Mouse (Mus musculus) midbrain, embryonic 13.5 days (tissue): ENCODE results near the gene Gimap3. TPM values are rescaled to one million over a fixed set of nuclear protein-coding genes. Genes with fewer than 3 reads are reported as not detected.

Source experiments
- ATAC-seq: fragments of 200-750 bp; cut with Nextera tagmentation; 2 replicates; pipeline ENCODE4 v1.8.0; 2017; ENCODE audit warnings: mild to moderate bottlenecking, moderate TSS enrichment, moderate library complexity
- H3K27ac ChIP-seq: fragments of 300-500 bp; sonication (generic); 2 replicates; pipeline ENCODE4 v1.5.1; 2015; ENCODE audit warnings: inconsistent platforms, mild to moderate bottlenecking, moderate library complexity
- H3K27me3 ChIP-seq: fragments of 300-500 bp; sonication (generic); 2 replicates; pipeline ENCODE4 v1.6.1; 2015; ENCODE audit warnings: mild to moderate bottlenecking, inconsistent platforms
- H3K36me3 ChIP-seq: fragments of 300-500 bp; sonication (generic); 2 replicates; pipeline ENCODE4 v1.6.1; 2015; ENCODE audit warnings: mild to moderate bottlenecking, inconsistent platforms
- H3K4me1 ChIP-seq: fragments of 300-500 bp; sonication (generic); replicated peaks from 2 replicates; pipeline ENCODE4 v1.6.1; 2015; ENCODE audit warnings: inconsistent platforms
- H3K4me2 ChIP-seq: fragments of 300-500 bp; sonication (generic); replicated peaks from 2 replicates; pipeline ENCODE4 v1.6.1; 2015; ENCODE audit warnings: moderate library complexity, mild to moderate bottlenecking, inconsistent platforms
- H3K4me3 ChIP-seq: fragments of 300-500 bp; sonication (generic); replicated peaks from 2 replicates; pipeline ENCODE4 v1.5.1; 2015; ENCODE audit warnings: mild to moderate bottlenecking, inconsistent platforms
- H3K9ac ChIP-seq: fragments of 300-500 bp; sonication (generic); replicated peaks from 2 replicates; pipeline ENCODE4 v1.6.1; 2015; ENCODE audit warnings: mild to moderate bottlenecking, inconsistent platforms
- H3K9me3 ChIP-seq: fragments of 300-500 bp; sonication (generic); 2 replicates; pipeline ENCODE4 v1.6.1; 2016; ENCODE audit warnings: mild to moderate bottlenecking, inconsistent platforms
- WGBS: fragments of 180-500 bp; shearing (Covaris S2); methylation state at CpG from one replicate; pipeline ENCODE4 v1.1.7; 2015; 5-methylcytosine and 5-hydroxymethylcytosine counted together
- polyA plus RNA-seq: library from polyadenylated mRNA; unstranded; fragments of >200 nt; fragmentation: Nextera tagmentation; extraction: Ambion mirVana; gene quantifications from 2 replicates; pipeline ENCODE4 v1.2.1, GENCODE M21; 2015

The Gimap3 gene
- polyA plus RNA-seq, 1 experiment from 2014 or later: not detected

- ATAC-seq: no peak
- Histone ChIP-seq H3K27me3 (peaks cover 30% of the 10 kb centered on the region), H3K4me2 (no peak overlapping the region), H3K4me1 (peaks cover 9% of the 10 kb centered on the region), H3K9me3 (no peaks in the 10 kb centered on the region), H3K4me3 (no peak overlapping the region), H3K27ac (no peak overlapping the region), H3K36me3 (no peaks in the 10 kb centered on the region), H3K9ac (no peak overlapping the region)
- 31% methylated on average over 3 of the region's 3 CpGs for WGBS
These were observed 29.4 kb downstream of the Gimap3 start for GRCm38 (mm10) chr6:48741273-48741672.

DNA sequence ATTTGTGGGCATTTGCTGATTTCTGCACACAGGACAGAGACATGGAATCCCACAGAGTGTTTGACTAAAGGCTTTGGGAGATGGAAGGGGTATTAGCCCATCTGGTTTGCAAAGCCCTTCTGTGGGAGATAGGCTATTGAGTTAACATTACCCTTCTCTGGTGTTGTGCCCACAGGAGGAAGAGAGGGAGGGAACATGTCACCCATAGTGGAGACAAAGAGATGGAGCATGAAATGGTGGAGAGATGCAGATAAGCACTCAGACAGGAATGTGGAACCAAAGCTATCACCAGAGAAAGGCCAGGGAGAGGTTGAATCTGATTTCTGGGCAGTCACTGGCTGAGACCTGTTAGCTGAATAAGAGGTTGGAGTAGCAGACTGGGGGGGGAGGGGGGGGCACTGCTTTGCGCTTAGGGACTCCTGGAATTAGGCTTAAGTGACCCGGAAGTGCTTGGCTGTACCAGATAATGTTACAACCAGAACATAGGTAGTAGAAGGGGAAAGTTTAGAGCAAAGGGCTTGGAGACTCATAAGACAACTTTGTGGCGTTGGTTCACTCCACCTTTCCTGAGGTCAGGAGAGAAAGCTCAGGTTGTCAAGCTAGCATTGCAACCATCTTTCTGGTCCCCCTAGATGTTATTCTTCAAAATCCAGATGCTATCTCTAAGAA lies 30.0 kb downstream of the Gimap3 start:
- Histone ChIP-seq H3K9me3 (no peaks in the 10 kb centered on the region), H3K9ac (no peak overlapping the region), H3K4me3 (no peak overlapping the region), H3K4me1 (peaks cover 9% of the 10 kb centered on the region), H3K36me3 (no peaks in the 10 kb centered on the region), H3K4me2 (no peak overlapping the region), H3K27ac (no peak overlapping the region), H3K27me3 (peaks cover 30% of the 10 kb centered on the region)
- no peak for ATAC-seq
- 77% methylated on average over 3 of the region's 3 CpGs for WGBS

- H3K4me3 ChIP-seq: no peak overlapping the region
- 89% methylated on average over 3 of the region's 3 CpGs for WGBS
- H3K27me3 ChIP-seq: peaks cover 30% of the 10 kb centered on the region
- no peak overlapping the region for H3K4me2 ChIP-seq
- no peak for ATAC-seq
- H3K27ac ChIP-seq: no peak overlapping the region
- H3K36me3 ChIP-seq: no peaks in the 10 kb centered on the region
- peaks cover 9% of the 10 kb centered on the region for H3K4me1 ChIP-seq
- no peak overlapping the region for H3K9ac ChIP-seq
- H3K9me3 ChIP-seq: no peaks in the 10 kb centered on the region
These were observed 30.9 kb downstream of the Gimap3 start for GRCm38 (mm10) chr6:48739780-48740055.

DNA sequence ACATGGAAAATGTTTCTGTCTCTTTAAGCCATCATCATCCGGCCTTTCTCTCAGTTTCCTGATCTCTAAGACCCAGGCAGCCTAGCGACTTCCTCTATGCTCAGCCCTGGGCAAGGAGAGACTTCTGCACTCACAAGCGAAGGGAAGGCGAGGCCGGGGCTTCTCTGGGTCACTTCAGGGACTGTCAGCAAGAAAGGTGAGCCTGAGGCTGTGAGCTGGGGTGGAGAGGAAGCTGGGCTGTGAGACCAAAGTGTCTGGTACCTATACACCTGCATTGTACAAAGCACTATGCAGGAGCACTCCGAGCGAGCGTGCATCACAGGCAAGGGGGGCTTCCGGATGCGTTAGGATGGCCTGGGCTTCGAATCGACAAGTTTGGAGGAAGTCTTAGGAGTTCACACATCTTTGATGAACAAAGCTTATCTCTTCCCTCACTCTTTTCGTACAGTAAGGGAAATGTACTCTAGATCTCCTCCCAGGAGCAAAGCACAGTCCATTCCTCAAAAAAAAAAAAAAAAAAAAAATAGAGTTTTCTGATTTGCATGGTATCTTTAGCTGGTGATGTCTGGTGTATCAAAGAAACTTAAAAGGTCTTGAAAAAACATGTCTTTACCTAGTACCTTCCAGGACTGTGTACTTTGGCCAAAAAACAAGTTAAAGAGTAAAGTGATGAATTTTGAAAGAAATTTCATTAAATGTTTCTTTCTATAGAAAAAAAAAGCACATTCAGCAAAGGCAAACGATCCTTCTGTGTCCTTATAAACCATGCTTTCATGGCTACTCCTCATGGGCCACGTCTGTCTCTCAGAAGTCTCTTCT lies 31.5 kb downstream of the Gimap3 start, which contains the start of gene Gimap1:
TSS of gene Gimap1 (plus strand) at position 94 of the 819 bp plus-strand sequence.
- H3K27ac ChIP-seq: no peak within 1 kb of the TSS
- peaks cover 29% of the 10 kb centered on the region for H3K27me3 ChIP-seq
- H3K4me1 ChIP-seq: peaks cover 9% of the 10 kb centered on the region
- no peak within 1 kb of the TSS for H3K9ac ChIP-seq
- H3K36me3 ChIP-seq: no peaks in the 10 kb centered on the region
- no peaks in the 10 kb centered on the region for H3K9me3 ChIP-seq
- 86% methylated on average over 15 of the region's 15 CpGs for WGBS
- ATAC-seq: no peak
- no peak within 1 kb of the TSS for H3K4me3 ChIP-seq
- no peak within 1 kb of the TSS for H3K4me2 ChIP-seq

- peaks cover 5% of the 10 kb centered on the region for H3K4me1 ChIP-seq
- H3K9me3 ChIP-seq: no peaks in the 10 kb centered on the region
- H3K9ac ChIP-seq: no peak overlapping the region
- no peak for ATAC-seq
- H3K36me3 ChIP-seq: no peaks in the 10 kb centered on the region
- no peak overlapping the region for H3K27ac ChIP-seq
- no peak overlapping the region for H3K4me3 ChIP-seq
- 91% methylated on average over 5 of the region's 5 CpGs for WGBS
- no peak overlapping the region for H3K4me2 ChIP-seq
- peaks cover 19% of the 10 kb centered on the region for H3K27me3 ChIP-seq
These were observed 33.0 kb downstream of the Gimap3 start for GRCm38 (mm10) chr6:48737688-48738087.

DNA sequence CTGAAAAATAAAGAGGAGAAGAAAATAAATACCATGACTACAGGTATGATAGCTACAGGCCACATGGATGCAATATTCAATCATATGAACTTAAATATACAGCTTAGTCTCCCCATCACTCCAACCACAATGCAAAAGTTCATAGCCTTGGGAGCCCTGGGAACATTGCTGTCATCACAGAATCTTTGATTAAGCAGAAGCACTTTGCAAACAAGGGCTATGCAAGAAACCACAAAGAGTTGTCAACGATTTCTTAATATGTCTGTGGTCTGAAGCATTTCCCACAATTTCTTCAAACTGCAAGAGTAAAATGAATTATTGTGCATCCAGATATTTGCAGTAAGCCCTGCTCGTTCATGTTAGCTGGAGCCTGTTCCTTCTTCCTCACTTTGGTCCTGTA lies 33.6 kb downstream of the Gimap3 start:
- no peaks in the 10 kb centered on the region for H3K9me3 ChIP-seq
- 78% methylated on average over 2 of the region's 2 CpGs for WGBS
- no peak overlapping the region for H3K9ac ChIP-seq
- H3K36me3 ChIP-seq: no peaks in the 10 kb centered on the region
- H3K27ac ChIP-seq: no peak overlapping the region
- H3K4me2 ChIP-seq: no peak overlapping the region
- H3K4me3 ChIP-seq: no peak overlapping the region
- ATAC-seq: no peak
- H3K27me3 ChIP-seq: peaks cover 12% of the 10 kb centered on the region
- H3K4me1 ChIP-seq: no peaks in the 10 kb centered on the region

GRCm38 (mm10) chr6:48733660-48734059 lies 37.0 kb downstream of the Gimap3 start:
- WGBS: 80% methylated on average over 1 of the region's 1 CpGs

DNA sequence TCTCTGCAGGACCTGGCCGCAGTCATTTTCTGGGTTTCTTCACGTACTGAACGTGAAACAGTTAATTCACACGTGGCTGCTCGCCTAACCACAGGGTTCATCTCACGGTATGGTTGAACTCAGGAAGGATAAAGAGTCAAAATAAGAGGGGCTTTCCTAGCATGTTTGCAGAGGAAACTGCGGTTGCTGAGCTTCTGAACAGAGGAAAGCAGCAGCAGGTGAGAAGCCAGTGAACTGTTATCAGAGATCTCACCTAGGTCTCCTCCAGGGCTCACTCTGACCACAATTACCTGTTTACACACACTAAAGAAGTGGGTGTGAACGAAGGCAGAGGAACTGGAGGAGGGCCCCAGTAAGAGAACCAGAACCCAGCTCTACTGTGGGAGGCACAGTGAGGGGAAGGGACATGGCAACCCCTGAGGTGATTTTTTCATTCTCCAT lies 37.8 kb downstream of the Gimap3 start:
- no peak overlapping the region for H3K9ac ChIP-seq
- no peak overlapping the region for H3K4me2 ChIP-seq
- no peak overlapping the region for H3K4me3 ChIP-seq
- no peak for ATAC-seq
- no peaks in the 10 kb centered on the region for H3K36me3 ChIP-seq
- WGBS: 66% methylated on average over 8 of the region's 8 CpGs
- no peaks in the 10 kb centered on the region for H3K27me3 ChIP-seq
- H3K9me3 ChIP-seq: no peaks in the 10 kb centered on the region
- no peak overlapping the region for H3K27ac ChIP-seq
- no peaks in the 10 kb centered on the region for H3K4me1 ChIP-seq

More at GRCm38 (mm10) chr6:48733660-48734059, 37.0 kb downstream of the Gimap3 start:
- no peak for ATAC-seq
- no peak overlapping the region for H3K9ac ChIP-seq
- no peaks in the 10 kb centered on the region for H3K4me1 ChIP-seq
- H3K27ac ChIP-seq: no peak overlapping the region
- no peak overlapping the region for H3K4me2 ChIP-seq
- H3K9me3 ChIP-seq: no peaks in the 10 kb centered on the region
- no peaks in the 10 kb centered on the region for H3K36me3 ChIP-seq
- H3K27me3 ChIP-seq: no peaks in the 10 kb centered on the region
- no peak overlapping the region for H3K4me3 ChIP-seq

GRCm38 (mm10) chr6:48727761-48728160 lies 42.9 kb downstream of the Gimap3 start:
- Histone ChIP-seq H3K27me3 (no peaks in the 10 kb centered on the region), H3K27ac (no peak overlapping the region), H3K4me3 (no peak overlapping the region), H3K4me1 (peaks cover 7% of the 10 kb centered on the region; the same call in 1 of the 2 replicates), H3K36me3 (no peaks in the 10 kb centered on the region), H3K4me2 (no peak overlapping the region), H3K9me3 (no peaks in the 10 kb centered on the region), H3K9ac (no peak overlapping the region)
- WGBS: 91% methylated on average over 5 of the region's 5 CpGs
- no peak for ATAC-seq

- H3K9ac ChIP-seq: no peak overlapping the region
- no peaks in the 10 kb centered on the region for H3K36me3 ChIP-seq
- H3K4me1 ChIP-seq: peaks cover 7% of the 10 kb centered on the region; the same call in 1 of the 2 replicates
- H3K4me2 ChIP-seq: no peak overlapping the region
- whole genome bisulfite sequencing: 0% methylated on average over 1 of the region's 1 CpGs
- H3K27ac ChIP-seq: no peak overlapping the region
- no peak for ATAC-seq
- no peaks in the 10 kb centered on the region for H3K27me3 ChIP-seq
- H3K9me3 ChIP-seq: no peaks in the 10 kb centered on the region
- no peak overlapping the region for H3K4me3 ChIP-seq
These were observed 45.2 kb downstream of the Gimap3 start for GRCm38 (mm10) chr6:48725476-48725875.

GRCm38 (mm10) chr6:48723468-48723867 lies 47.2 kb downstream of the Gimap3 start:
- Histone ChIP-seq H3K9me3 (no peaks in the 10 kb centered on the region), H3K36me3 (no peaks in the 10 kb centered on the region), H3K9ac (no peak overlapping the region), H3K4me2 (no peak overlapping the region), H3K4me3 (no peak overlapping the region), H3K4me1 (peaks cover 7% of the 10 kb centered on the region; the same call in 1 of the 2 replicates), H3K27ac (no peak overlapping the region), H3K27me3 (no peaks in the 10 kb centered on the region)
- 89% methylated on average over 8 of the region's 8 CpGs for WGBS
- no peak for ATAC-seq

DNA sequence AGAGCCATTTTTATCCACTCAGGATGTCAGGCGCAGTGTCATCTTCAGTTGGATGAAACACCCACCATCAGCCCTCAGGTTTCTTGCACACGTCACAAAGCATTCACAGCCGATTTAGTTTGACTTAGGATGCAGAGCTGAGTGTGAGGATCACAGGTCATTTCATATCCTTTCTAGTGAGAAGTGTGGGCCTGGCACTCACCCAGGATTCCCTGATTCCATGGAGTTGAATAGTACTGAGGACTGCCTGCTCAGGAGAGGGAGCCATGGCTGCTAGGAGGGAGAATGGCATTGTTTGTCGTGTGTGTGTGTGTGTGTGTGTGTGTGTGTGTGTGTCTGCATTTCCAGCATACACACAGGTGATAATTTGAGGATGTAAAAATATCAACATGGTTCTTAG lies 50.3 kb downstream of the Gimap3 start:
- no peaks in the 10 kb centered on the region for H3K9me3 ChIP-seq
- no peaks in the 10 kb centered on the region for H3K36me3 ChIP-seq
- no peak overlapping the region for H3K9ac ChIP-seq
- no peak overlapping the region for H3K4me3 ChIP-seq
- H3K4me1 ChIP-seq: peaks cover 1% of the 10 kb centered on the region; the same call in 1 of the 2 replicates
- no peak overlapping the region for H3K27ac ChIP-seq
- no peaks in the 10 kb centered on the region for H3K27me3 ChIP-seq
- 80% methylated on average over 4 of the region's 4 CpGs for WGBS
- ATAC-seq: no peak
- no peak overlapping the region for H3K4me2 ChIP-seq
